Mouse (Mus musculus) E14TG2a.4 (cell line): ENCODE results near the gene Prox1.

Source experiments
- CTCF ChIP-seq: conservative IDR thresholded peaks from 2 replicates; pipeline ENCODE4 v1.5.1; 2014; ENCODE audit warnings: low read length
- NANOG ChIP-seq: IDR thresholded peaks from 2 replicates; pipeline ENCODE4 v1.6.1; 2014; ENCODE audit warnings: borderline replicate concordance, low read length, mixed read lengths
- POU5F1 ChIP-seq: IDR thresholded peaks from 2 replicates; pipeline ENCODE4 v1.6.1; 2014; ENCODE audit warnings: low read length, borderline replicate concordance

- TF ChIP-seq CTCF (no peak), NANOG (no peak), POU5F1 (no peak)
Observed at GRCm38 (mm10) chr1:190148661-190149232, 21.8 kb downstream of the Prox1 start.
